Mouse (Mus musculus): Measurements from ENCODE around the gene Ptges3. TPM values are rescaled to one million over a fixed set of nuclear protein-coding genes. Genes with fewer than 3 reads are reported as not detected.

The Ptges3 gene
- polyA plus RNA-seq, 1 experiment from 2014 or later: 359 TPM

DNA sequence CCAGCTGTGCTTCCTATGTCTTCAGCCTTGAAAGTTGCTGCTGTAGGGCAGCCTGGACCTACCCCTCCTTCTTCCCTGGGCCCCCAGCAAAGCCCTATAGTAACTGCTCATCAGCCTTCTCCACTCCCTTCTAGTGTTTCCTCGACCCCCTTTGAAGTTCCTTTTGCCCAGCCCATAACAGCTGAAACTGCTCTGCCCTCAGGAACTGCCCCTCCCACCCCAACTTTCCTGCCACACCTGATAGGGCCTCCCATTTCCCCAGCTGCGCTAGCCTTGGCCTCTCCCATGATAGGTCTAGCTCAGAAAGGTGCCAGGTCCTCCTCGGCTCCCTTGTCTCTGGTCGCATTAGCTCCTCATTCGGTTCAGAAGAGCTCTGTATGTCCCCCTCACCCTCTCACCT lies 19.6 kb upstream of the Ptges3 start:
- Histone ChIP-seq H3K4me1 (ENCODE audit: control insufficient read depth, insufficient read depth, low read depth, low read length) (peaks cover 23% of the 10 kb centered on the region), H3K27me3 (replicated peaks; ENCODE audit: control insufficient read depth, insufficient read depth, low read length) (no peaks in the 10 kb centered on the region), H3K36me3 (ENCODE audit: control insufficient read depth, insufficient read depth, low read length) (peaks cover 26% of the 10 kb centered on the region), H3K9me3 (ENCODE audit: control insufficient read depth, low read length) (no peaks in the 10 kb centered on the region), H3K4me2 (ENCODE audit: low read length) (no peak overlapping the region), H3K9ac (ENCODE audit: low read depth, low read length) (no peak overlapping the region), H3K4me3 (ENCODE audit: low read length) (no peak overlapping the region), H3K27ac (ENCODE audit: low read depth, low read length) (no peak overlapping the region)
- WGBS: 74% methylated on average over 5 of the region's 5 CpGs
- ATAC-seq: no peak

DNA sequence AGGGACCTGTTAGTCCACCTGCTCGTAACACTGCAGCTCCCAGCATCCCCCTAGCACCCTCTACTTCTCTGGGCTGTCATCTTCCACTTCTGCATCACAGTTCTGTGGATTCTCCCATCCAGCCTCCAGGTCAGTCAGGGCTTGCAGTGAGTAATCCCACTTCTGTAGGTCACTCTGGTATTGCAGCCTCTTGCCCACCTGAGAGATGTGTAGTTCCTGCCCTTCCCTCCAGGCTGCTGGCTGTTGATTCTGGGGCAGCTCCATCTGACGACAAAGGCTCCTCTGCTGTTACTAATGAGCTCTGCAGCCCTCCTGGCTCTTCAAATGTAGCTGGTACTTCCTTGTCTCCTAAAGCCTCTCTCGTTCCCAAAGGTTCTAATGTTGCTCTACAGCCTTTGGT lies 18.9 kb upstream of the Ptges3 start:
- WGBS: 70% methylated on average over 3 of the region's 3 CpGs
- Histone ChIP-seq H3K4me3 (ENCODE audit: low read length) (no peak overlapping the region), H3K9ac (ENCODE audit: low read depth, low read length) (no peak overlapping the region), H3K36me3 (ENCODE audit: control insufficient read depth, insufficient read depth, low read length) (peaks cover 29% of the 10 kb centered on the region), H3K27me3 (replicated peaks; ENCODE audit: control insufficient read depth, insufficient read depth, low read length) (no peaks in the 10 kb centered on the region), H3K4me2 (ENCODE audit: low read length) (no peak overlapping the region), H3K27ac (ENCODE audit: low read depth, low read length) (no peak overlapping the region), H3K4me1 (ENCODE audit: control insufficient read depth, insufficient read depth, low read depth, low read length) (peaks cover 19% of the 10 kb centered on the region), H3K9me3 (ENCODE audit: control insufficient read depth, low read length) (no peaks in the 10 kb centered on the region)
- no peak for ATAC-seq

DNA sequence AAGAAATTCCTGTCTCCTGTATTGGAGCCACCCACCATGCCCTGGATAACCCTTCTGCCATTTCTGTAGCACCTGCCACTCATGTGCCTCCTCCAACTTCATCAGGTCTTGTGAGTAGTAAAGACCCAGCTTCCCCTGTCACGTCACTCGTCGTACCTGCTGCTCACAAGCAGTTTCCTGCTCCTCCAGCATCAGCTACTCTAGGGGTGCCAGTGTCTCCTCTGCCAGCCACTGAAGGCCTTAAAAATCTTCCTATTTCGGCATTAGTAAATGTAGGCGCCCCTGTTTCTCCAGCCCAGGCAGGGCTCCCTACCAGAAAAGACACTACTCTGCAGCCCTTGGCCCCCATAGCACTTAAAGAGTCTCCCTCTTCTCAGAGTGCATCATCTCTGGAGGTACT lies 18.5 kb upstream of the Ptges3 start:
- WGBS: 98% methylated on average over 5 of the region's 5 CpGs
- no peak for ATAC-seq
- H3K9me3 ChIP-seq (ENCODE audit: control insufficient read depth, low read length): no peaks in the 10 kb centered on the region
- H3K4me2 ChIP-seq (ENCODE audit: low read length): no peak overlapping the region
- no peaks in the 10 kb centered on the region for H3K27me3 ChIP-seq (replicated peaks; ENCODE audit: control insufficient read depth, insufficient read depth, low read length)
- H3K4me3 ChIP-seq (ENCODE audit: low read length): no peak overlapping the region
- peaks cover 18% of the 10 kb centered on the region for H3K4me1 ChIP-seq (ENCODE audit: control insufficient read depth, insufficient read depth, low read depth, low read length)
- no peak overlapping the region for H3K27ac ChIP-seq (ENCODE audit: low read depth, low read length)
- no peak overlapping the region for H3K9ac ChIP-seq (ENCODE audit: low read depth, low read length)
- peaks cover 31% of the 10 kb centered on the region for H3K36me3 ChIP-seq (ENCODE audit: control insufficient read depth, insufficient read depth, low read length)

DNA sequence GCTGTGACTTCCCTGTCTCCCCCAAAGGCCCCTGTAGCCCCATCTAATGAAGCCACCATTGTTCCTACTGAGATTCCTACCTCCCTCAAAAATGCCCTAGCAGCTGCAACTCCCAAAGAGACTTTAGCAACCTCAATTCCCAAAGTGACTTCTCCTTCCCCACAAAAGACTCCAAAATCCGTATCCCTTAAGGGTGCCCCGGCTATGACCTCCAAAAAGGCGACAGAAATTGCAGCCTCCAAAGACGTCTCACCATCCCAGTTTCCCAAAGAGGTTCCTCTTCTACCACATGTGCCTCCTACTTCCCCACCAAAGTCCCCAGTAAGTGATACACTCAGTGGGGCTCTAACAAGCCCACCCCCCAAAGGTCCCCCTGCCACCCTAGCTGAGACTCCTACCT lies 17.1 kb upstream of the Ptges3 start:
- H3K36me3 ChIP-seq (ENCODE audit: control insufficient read depth, insufficient read depth, low read length): peaks cover 43% of the 10 kb centered on the region
- WGBS: 79% methylated on average over 4 of the region's 4 CpGs
- no peak overlapping the region for H3K27ac ChIP-seq (ENCODE audit: low read depth, low read length)

DNA sequence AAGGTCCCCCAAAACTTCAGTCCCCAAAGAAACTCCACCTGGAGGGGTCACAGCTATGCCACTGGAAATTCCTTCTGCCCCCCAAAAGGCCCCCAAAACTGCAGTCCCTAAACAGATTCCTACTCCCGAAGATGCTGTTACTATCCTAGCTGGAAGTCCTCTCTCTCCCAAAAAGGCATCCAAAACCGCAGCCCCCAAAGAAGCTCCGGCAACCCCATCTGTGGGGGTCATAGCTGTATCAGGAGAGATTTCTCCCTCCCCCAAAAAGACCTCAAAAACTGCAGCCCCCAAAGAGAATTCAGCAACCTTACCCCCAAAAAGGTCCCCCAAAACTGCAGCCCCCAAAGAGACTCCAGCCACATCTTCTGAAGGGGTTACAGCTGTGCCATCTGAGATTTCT lies 16.3 kb upstream of the Ptges3 start:
- H3K9ac ChIP-seq (ENCODE audit: low read depth, low read length): no peak overlapping the region
- peaks cover 10% of the 10 kb centered on the region for H3K4me1 ChIP-seq (ENCODE audit: control insufficient read depth, insufficient read depth, low read depth, low read length)
- no peak overlapping the region for H3K27ac ChIP-seq (ENCODE audit: low read depth, low read length)
- no peaks in the 10 kb centered on the region for H3K27me3 ChIP-seq (replicated peaks; ENCODE audit: control insufficient read depth, insufficient read depth, low read length)
- H3K4me3 ChIP-seq (ENCODE audit: low read length): no peak overlapping the region
- H3K36me3 ChIP-seq (ENCODE audit: control insufficient read depth, insufficient read depth, low read length): peaks cover 49% of the 10 kb centered on the region
- no peaks in the 10 kb centered on the region for H3K9me3 ChIP-seq (ENCODE audit: control insufficient read depth, low read length)
- ATAC-seq: no peak
- H3K4me2 ChIP-seq (ENCODE audit: low read length): no peak overlapping the region
- 100% methylated on average over 3 of the region's 3 CpGs for WGBS

More for the DNA sequence above, 17.1 kb upstream of the Ptges3 start:
- H3K9ac ChIP-seq (ENCODE audit: low read depth, low read length): no peak overlapping the region
- H3K27me3 ChIP-seq (replicated peaks; ENCODE audit: control insufficient read depth, insufficient read depth, low read length): no peaks in the 10 kb centered on the region
- no peaks in the 10 kb centered on the region for H3K9me3 ChIP-seq (ENCODE audit: control insufficient read depth, low read length)
- no peak for ATAC-seq
- no peak overlapping the region for H3K4me2 ChIP-seq (ENCODE audit: low read length)
- no peak overlapping the region for H3K4me3 ChIP-seq (ENCODE audit: low read length)
- peaks cover 18% of the 10 kb centered on the region for H3K4me1 ChIP-seq (ENCODE audit: control insufficient read depth, insufficient read depth, low read depth, low read length)

DNA sequence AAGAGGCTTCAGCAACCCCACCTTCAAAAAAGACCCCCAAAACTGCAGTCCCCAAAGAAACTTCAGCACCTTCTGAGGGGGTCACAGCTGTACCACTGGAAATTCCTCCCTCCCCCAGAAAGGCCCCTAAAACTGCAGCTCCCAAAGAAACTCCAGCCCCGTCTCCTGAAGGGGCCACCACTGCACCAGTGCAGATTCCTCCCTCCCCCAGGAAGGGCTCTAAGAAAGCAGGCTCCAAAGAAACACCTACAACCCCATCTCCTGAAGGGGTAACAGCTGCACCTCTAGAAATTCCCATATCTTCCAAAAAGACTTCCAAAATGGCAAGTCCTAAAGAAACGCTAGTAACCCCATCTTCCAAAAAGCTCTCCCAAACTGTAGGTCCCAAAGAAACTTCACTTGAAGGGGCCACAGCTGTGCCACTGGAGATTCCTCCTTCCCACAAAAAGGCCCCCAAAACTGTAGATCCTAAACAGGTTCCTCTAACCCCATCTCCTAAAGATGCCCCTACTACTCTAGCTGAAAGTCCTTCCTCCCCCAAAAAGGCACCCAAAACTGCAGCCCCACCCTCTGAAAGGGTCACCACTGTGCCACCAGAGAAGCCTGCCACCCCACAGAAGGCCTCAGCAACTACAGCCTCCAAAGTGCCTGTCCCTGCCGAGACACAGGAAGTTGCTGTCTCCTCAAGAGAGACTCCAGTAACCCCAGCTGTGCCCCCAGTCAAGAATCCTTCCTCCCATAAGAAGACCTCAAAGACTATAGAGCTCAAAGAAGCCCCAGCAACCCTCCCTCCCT lies 15.5 kb upstream of the Ptges3 start:
- Histone ChIP-seq H3K27ac (ENCODE audit: low read depth, low read length) (no peak overlapping the region), H3K9ac (ENCODE audit: low read depth, low read length) (no peak overlapping the region), H3K4me1 (ENCODE audit: control insufficient read depth, insufficient read depth, low read depth, low read length) (peaks cover 4% of the 10 kb centered on the region), H3K4me3 (ENCODE audit: low read length) (no peak overlapping the region), H3K36me3 (ENCODE audit: control insufficient read depth, insufficient read depth, low read length) (peaks cover 56% of the 10 kb centered on the region), H3K27me3 (replicated peaks; ENCODE audit: control insufficient read depth, insufficient read depth, low read length) (no peaks in the 10 kb centered on the region), H3K9me3 (ENCODE audit: control insufficient read depth, low read length) (no peaks in the 10 kb centered on the region), H3K4me2 (ENCODE audit: low read length) (no peak overlapping the region)
- WGBS: 75% methylated on average over 3 of the region's 3 CpGs
- no peak for ATAC-seq

DNA sequence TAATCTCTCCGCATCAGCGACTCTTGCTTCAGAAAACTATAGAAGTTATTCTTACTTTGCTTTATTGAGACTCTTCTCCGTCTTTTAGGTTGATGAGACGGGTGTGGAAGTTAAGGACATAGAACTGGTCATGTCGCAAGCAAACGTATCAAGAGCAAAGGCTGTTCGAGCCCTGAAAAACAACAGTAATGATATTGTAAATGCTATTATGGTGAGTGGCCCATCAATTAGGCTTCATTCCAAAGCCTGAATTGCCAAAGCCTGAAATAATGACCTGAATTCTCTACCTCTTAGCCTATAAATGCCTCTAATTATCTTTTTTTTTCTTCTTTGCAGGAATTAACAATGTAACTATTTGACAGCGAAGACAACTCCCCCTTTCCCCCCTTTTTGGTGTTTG lies 10.6 kb upstream of the Ptges3 start:
- Histone ChIP-seq H3K9me3 (ENCODE audit: control insufficient read depth, low read length) (no peaks in the 10 kb centered on the region), H3K9ac (ENCODE audit: low read depth, low read length) (no peak overlapping the region), H3K4me3 (ENCODE audit: low read length) (no peak overlapping the region), H3K4me1 (ENCODE audit: control insufficient read depth, insufficient read depth, low read depth, low read length) (no peaks in the 10 kb centered on the region), H3K36me3 (ENCODE audit: control insufficient read depth, insufficient read depth, low read length) (peaks cover 50% of the 10 kb centered on the region), H3K27me3 (replicated peaks; ENCODE audit: control insufficient read depth, insufficient read depth, low read length) (no peaks in the 10 kb centered on the region), H3K4me2 (ENCODE audit: low read length) (no peak overlapping the region), H3K27ac (ENCODE audit: low read depth, low read length) (no peak overlapping the region)
- ATAC-seq: no peak
- WGBS: 97% methylated on average over 8 of the region's 8 CpGs

DNA sequence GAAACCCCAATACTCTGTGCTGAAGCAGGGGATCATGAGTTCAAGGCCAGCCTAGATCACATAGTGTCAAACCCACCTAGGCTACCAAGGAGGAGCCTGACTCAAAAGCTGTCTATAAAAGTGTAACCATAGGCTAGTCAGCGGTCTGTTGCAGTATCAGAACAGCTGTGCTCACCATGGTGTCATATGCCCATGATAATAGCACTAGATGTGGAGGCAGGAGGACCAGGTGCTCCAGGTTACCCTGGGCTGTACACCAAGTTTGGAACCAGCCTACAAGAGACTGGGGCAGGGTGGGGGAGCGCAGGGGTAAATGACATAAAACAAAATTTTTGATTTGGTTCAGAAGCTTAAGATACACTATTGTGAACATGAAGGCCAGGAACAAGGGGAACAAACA lies 9.0 kb upstream of the Ptges3 start:
- H3K4me3 ChIP-seq (ENCODE audit: low read length): no peak overlapping the region
- ATAC-seq: 0 out of 2 replicates have a peak, but pooled peaks have one; percentile 24
- no peaks in the 10 kb centered on the region for H3K27me3 ChIP-seq (replicated peaks; ENCODE audit: control insufficient read depth, insufficient read depth, low read length)
- H3K4me2 ChIP-seq (ENCODE audit: low read length): no peak overlapping the region
- H3K27ac ChIP-seq (ENCODE audit: low read depth, low read length): no peak overlapping the region
- no peak overlapping the region for H3K9ac ChIP-seq (ENCODE audit: low read depth, low read length)
- 94% methylated on average over 2 of the region's 2 CpGs for WGBS
- no peaks in the 10 kb centered on the region for H3K9me3 ChIP-seq (ENCODE audit: control insufficient read depth, low read length)
- no peaks in the 10 kb centered on the region for H3K4me1 ChIP-seq (ENCODE audit: control insufficient read depth, insufficient read depth, low read depth, low read length)
- H3K36me3 ChIP-seq (ENCODE audit: control insufficient read depth, insufficient read depth, low read length): peaks cover 45% of the 10 kb centered on the region

DNA sequence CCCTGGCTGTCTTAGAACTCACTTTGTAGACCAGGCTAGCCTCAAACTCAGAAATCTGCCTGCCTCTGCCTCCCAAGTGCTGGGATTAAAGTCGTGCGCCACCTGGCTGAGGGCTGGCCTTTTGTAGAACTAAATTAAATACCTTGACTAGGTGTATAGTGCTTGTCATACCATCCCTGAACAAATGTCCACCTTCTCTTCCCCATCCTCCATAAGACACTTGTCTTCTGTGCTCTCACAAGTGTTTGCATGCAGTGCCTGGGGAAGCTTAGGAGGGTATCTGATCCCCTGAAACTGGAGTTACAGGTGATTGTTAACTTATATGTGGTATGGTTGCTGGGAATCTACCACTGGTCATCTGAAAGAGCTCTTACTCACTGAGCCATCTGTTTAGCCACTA lies 8.4 kb upstream of the Ptges3 start:
- Histone ChIP-seq H3K27me3 (replicated peaks; ENCODE audit: control insufficient read depth, insufficient read depth, low read length) (no peaks in the 10 kb centered on the region), H3K27ac (ENCODE audit: low read depth, low read length) (no peak overlapping the region), H3K36me3 (ENCODE audit: control insufficient read depth, insufficient read depth, low read length) (peaks cover 42% of the 10 kb centered on the region), H3K9ac (ENCODE audit: low read depth, low read length) (no peak overlapping the region), H3K4me1 (ENCODE audit: control insufficient read depth, insufficient read depth, low read depth, low read length) (no peaks in the 10 kb centered on the region), H3K4me3 (ENCODE audit: low read length) (no peak overlapping the region), H3K9me3 (ENCODE audit: control insufficient read depth, low read length) (no peaks in the 10 kb centered on the region), H3K4me2 (ENCODE audit: low read length) (no peak overlapping the region)
- 90% methylated on average over 2 of the region's 2 CpGs for WGBS
- ATAC-seq: no peak

Data from hindbrain, embryonic 16.5 days (tissue).